Mouse (Mus musculus) left cerebral cortex, adult 8-10 months (tissue): Measurements from ENCODE around the gene Desi1. TPM values are rescaled to one million over a fixed set of nuclear protein-coding genes. Genes with fewer than 3 reads are reported as not detected.

Experiments used
- DNase-seq, 2 experiments: peaks; one replicate each; pipeline ENCODE4 v3.0.0; 2022; ENCODE audit warnings: low spot score in 2 of 2
- total RNA-seq, 4 experiments: library from RNA; stranded (reverse); gene quantifications; 2 replicates each; pipeline ENCODE4 v1.2.4; 2022

Desi1 gene
- total RNA-seq, 4 experiments from 2014 or later, result 81.8 to 126 (median 105) TPM

DNA sequence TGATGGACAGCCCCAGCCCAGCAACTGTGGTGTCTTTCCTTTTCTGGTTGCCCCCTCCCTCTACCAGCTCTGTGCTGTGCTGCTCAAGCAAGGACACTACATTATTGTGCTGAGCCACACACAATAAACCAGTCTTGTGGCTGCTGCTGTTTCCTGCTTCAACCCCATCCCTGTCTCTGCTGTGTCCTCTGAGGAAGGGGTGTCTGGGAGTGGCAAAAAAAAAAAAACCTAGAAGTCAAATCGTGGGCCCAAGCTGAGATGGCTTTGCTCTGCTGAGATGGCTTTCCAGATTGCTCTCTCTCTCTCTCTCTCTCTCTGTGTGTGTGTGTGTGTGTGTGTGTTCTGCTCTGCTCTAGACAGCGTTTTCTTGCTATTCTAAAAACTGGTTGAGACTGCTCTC, 65.2 kb downstream of the Desi1 start:
- no peak for DNase-seq

DNA sequence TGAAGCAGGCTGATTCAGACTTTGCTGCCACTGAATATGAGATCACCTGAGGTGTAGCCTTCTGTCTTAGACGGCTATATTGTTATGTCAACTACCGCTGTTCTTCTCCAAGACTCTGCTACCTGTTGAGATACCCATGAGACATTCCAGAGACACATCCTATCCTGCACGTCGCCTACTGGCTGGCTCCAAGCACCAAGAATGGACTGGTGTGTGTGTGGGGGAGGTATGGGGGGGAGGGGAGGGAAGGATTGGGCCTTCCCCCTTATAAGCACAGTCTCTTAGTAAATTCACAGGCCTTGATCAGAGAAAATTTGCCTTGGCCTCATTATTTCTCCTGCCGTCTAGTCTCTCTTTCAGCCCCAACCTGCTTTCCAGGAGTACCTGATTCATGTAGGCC, 65.8 kb downstream of the Desi1 start:
- DNase-seq, result no peak

- DNase-seq, result no peak
Measured at GRCm38 (mm10) chr15:81966062-81966829, 67.4 kb downstream of the Desi1 start.

DNA sequence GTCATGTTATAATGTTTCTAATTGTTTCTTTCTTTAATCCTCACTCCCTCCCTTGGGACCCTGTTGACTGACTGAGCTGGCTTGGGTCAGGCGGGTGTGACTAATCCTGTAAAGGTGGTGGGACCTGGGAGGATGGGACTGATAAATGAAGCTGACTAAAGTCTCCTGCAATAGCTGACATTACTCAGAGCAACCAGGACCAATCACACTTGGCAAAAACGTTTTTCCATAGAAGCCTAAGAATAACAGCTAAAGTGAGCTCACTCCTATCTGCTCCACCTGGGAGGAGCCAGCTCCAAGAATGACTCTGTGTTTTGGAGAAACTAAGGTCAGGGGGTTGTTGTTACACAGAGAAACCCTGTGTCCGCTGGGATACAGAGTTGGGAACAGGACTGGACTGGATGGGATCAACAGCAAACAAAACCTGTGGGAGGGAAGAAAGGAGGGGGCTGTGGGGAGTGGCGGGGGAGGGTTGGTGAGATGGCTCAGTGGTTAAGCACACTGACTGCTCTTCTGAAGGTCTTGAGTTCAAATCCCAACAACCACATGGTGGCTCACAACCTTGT, 68.6 kb downstream of the Desi1 start:
- DNase-seq, result no peak

GRCm38 (mm10) chr15:81964262-81964661, 69.4 kb downstream of the Desi1 start:
- no peak for DNase-seq

DNA sequence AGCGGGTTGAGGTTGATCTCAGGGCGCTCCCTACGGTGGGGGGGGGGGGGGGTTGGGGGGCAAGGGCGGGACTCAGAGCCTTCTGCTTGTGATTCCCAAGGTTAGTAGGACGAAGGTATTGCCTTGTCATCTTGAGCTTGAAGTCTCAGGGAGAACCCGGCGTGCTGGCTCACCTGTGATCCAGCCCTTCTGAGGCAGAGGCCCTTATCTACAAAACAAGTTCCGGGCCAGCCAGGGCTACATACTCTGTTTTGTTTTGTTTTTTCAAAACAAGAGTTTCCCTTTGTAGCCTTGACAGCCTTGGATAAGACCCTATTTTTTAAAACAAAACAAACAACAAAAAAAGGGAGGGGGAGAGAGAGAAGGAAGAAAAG, 72.6 kb downstream of the Desi1 start:
- DNase-seq, result no peak

DNA sequence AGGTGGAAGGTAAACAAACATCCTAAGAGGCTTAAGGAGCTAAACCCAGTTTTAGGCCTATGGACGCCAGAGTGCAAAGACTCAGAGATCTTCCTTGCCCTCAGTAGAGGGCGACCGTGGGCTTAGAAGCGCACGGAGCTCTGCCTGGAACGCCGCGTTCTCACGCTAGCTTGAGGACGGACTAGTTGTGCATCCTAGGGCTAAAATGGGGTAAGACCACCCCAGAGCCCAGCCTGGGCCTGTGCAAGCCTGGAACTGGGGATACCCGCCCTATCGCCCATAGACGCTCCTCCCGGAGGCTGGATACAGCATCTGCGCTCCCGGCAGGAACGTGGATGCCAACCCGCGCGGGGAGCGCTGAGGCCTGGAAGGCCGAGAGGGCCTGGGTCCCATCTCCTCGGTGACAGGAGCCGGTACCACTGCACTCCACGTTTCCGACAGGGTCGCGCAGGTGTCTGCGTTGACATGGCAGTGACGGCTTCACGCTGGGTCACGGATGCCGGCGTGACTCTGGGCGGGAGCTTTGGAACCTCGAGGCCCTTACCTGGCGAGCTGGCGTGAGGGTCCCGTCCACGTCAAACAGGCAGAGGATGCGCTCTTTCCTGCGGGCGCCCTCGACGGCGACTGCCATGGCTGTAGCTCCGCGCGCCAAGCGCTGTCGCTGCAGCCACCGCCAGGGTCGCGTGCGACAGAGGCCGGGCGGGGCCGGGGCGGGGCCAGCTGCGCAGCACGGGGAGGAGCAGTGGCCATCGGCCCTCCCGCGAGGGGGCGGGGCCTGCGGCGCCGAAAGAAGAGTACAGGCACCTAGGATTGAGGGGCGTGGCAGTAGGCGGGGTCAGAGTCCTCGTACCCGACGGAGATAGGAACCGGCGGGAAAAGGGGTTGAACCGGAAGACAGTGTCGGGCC, 73.2 kb downstream of the Desi1 start, which contains the start of gene Pmm1:
Gene Pmm1, minus strand, starts transcription at position 760 of the 907 bp plus-strand sequence.
- peak; percentile 87 to 98 for DNase-seq

DNA sequence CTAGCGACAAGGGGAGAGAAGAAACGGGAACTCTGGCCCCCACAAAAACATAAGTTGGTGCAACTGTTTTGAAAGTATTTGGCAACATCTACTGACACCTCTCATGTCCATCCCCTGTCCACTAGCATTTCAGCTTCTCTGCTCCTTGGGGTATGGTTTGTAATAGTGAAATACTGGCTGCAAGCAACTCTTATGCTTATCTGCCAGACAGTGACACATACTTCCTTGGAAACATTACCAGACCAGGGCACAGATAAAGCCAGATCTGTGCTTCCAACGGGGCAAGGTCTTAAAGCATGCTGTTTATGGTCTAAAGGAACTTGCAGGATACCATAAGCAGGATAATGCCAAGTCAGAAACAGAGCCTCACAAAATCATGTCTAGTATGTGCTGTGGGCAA, 74.8 kb downstream of the Desi1 start:
- DNase-seq, result no peak

GRCm38 (mm10) chr15:81957598-81957997, 76.1 kb downstream of the Desi1 start:
- DNase-seq, result peak in 1 of 2 experiments; percentile 47

DNA sequence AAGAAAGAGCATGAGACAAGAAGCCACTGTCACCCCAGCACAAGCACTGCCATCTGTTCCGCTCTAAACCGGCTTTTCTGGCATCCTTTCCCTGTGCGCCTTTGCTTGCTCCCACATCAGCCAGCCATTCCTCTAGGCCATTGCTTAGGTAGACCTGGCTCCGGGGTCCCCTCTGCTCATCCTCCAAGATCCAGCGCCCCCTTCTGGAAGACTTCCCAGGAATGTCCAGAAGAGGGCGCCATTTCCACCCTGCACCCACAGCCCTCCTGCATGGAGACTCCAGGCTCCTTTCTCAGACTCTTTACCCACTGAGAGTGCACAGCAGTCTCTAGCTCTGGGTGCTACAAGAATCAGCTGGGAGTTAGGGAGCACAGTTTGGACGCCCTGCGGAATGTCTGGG, 77.2 kb downstream of the Desi1 start:
- peak in 1 of 2 experiments; percentile 23 for DNase-seq

DNA sequence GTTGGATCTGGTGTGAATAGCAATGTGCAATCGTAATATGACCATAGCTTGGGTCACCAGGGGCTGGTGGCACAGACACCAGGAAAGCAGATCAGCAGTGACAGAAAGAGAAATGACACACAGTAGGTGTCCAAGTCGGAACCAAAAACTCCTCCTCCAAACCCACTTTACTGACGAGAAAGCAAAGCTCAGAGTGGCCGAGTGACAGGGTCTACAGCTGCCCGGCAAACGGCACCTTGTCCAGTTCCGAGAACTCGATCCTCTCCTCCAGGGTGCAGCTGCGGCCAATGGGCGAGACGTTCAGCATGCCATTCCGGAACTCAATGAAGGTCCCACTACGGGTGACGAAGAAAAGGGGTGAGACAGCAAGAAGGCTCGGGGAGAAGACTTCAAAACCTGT, 78.2 kb downstream of the Desi1 start:
- peak in 1 of 2 experiments; percentile 6 for DNase-seq

DNA sequence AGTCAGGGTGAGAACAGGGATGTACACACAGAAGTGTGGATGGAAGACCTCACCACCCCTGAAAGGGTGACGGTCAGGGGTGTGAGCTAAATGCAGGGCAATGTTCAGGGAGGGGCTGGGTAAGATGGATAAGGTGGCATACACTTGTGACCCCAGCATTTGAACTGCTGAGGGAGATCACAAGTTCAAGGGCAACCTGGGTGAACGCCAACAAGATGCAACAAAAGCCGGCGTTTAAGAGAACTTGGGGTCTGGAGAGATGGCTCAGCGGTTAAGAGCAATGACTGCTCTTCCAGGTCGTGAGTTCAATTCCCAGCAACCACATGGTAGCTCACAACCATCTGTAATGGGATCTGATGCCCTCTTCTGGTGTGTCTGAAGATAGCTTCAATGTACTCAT, 78.9 kb downstream of the Desi1 start:
- peak in 1 of 2 experiments; percentile 7 for DNase-seq

DNA sequence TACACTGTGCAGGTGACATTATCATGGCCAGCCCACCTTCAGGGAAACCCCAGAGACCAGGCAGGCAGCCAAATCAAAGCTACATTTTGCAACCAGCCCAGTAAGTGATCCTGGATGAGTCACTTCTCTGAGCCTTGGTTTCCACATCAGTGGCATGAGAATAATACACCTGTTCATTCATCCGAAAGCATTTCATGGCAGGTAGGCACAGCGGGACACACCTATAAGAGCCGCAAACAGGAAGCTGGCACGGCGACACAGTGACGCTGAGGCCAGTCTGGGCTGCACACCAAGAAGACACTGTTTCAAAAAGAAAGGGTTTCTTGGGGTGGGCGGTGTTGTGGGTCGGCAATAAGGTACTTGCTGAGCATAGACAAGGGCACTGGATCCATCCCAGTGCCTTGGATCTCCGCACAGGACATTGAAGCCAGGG, 79.5 kb downstream of the Desi1 start:
- DNase-seq, result no peak

DNA sequence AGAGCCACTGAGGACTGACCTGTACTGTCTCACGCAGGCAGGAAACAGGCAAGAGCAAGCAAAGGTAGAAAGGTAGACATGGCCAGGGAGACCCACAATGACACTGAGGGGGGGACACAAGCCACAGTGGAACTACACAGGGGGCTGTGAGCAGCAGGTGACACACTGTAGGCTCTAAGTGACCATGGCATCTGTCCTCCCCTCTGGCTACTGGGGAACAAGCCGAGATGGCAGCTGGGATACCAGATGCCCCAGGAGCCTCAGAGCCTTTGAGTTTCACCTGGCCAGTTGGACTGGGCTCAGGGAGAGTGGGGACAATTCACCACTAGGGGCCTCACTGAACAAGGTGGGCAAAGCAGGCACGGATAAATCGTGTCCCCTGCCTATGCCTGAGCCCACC, 81.4 kb downstream of the Desi1 start:
- no peak for DNase-seq

DNA sequence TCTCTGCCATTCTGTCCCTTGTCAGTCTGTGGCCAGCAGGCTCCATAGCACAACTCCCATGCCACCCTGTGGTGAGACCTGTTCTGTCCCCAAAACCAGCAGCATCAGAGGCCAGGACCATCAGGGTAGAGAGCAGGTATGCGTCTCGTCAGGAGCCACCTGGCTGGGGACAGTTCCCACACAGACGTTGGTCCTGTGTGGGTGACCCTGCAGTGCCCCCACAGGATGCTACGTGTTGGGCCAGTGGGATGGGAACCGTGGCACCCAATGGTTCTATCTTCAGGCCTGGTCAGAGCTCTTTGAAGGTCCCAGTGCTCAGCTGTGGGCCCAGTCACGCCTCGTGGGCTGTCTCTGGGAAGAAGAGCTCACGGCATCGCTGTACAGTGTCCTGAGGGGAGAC, 82.5 kb downstream of the Desi1 start:
- DNase-seq, result no peak

GRCm38 (mm10) chr15:81950716-81951115, 82.9 kb downstream of the Desi1 start:
- no peak for DNase-seq

DNA sequence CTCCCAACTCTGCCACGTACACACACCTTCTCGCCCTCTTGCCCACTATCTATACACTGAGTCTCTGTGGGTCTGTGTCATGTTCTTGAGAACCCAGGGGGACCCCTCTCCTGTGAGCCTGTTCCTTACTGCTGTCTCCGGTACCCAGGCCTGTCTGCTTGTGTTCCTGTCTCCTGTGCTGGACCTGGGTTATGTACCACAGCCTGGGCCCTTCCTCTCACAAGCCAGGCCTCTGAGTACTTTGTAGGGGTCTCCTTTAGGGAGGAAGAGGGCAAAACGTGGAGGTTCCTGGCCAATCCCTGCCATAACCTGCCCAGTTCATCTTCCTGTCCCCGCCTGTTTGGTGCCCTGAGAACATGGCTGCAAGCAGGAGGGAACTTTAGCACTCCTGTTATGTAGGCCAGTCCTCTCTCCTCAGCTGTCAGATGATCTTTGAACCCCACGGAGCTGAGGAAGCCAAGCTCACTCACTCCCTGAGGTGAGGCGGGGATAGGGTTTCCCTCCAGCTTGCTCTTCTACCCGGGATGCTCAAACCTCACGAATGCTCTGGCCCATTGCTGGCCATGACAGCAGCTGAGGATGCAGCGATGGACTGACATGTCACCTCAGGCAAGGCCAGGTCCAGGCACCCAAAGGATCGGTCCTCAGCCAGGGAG, 84.1 kb downstream of the Desi1 start:
- no peak for DNase-seq

GRCm38 (mm10) chr15:81949076-81949475, 84.6 kb downstream of the Desi1 start:
- DNase-seq, result no peak

GRCm38 (mm10) chr15:81943176-81943749, 90.4 kb downstream of the Desi1 start:
- DNase-seq, result no peak
